Mouse (Mus musculus) stomach, postnatal 0 days (tissue): ENCODE results near the gene Adprhl1.

Experiments
- CTCF ChIP-seq: IDR thresholded peaks from 2 replicates; pipeline ENCODE4 v1.5.1; 2016; ENCODE audit warnings: antibody characterized with exemption, low read depth, mild to moderate bottlenecking, moderate library complexity
- EP300 ChIP-seq: optimal IDR thresholded peaks from 2 replicates; pipeline ENCODE3; 2016; ENCODE audit warnings: antibody characterized with exemption

DNA sequence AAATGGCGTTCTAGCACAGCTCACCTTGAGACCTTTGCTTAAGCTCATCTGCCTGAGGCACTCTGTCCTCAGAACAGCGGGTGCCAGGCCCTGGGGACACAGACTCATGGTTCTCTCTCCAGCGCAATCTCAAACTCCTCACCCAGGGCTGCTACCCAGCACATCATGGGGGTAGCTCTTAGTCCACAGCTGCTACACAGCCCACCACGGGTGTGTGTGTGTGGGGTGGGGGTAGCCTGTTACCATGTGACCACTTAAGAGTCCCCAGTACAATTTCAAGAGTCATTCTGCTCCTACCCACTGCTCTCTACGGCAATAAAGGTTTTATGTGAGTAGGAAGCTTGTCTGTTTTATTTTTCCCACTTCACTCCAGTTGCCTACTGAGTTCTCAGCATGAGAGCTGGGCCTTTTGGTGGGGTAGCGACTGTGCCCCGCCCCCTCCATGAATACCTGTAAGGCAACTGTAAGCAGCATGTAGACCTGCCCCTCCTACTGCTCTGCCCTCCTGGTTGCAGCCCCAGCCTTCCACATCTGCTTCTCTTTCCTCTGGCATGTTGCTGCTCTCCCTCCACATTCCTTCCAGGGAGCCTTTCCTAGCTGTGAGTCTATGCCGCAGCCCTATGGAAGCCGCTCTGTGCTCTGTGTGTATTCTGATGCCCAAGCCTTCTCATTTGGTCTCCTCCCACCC is 24.9 kb downstream of the Adprhl1 start:
- no peak for TF ChIP-seq CTCF
- no peak for TF ChIP-seq EP300
